11 mouse cellular contexts compared by ENCODE assay signal in genomic region chrX:164589874-164590273, GRCm38 (mm10).
DNase-seq lines count a peak whose midpoint lies in the region; ATAC-seq and TF ChIP-seq lines count a peak whose summit lies in the region.
"Had no signal": no experiment of that assay in that cellular context is flagged by ENCODE, and none has a peak within 500 bp of the region (broad histone marks: within the 10 kb centered on the region; RNA-seq: fewer than 3 reads in every experiment).

No protein-coding gene starts in this region.

- no peak overlapping the region for H3K27ac ChIP-seq in heart, embryonic 10.5 days
- H3K27ac ChIP-seq in midbrain, postnatal 0 days (ENCODE audit: low read depth, low read length): no peak overlapping the region
- H3K27ac ChIP-seq in midbrain, embryonic 15.5 days: no peak overlapping the region

- H3K9me3 ChIP-seq in heart, embryonic 10.5 days: no peaks in the 10 kb centered on the region
- H3K9me3 ChIP-seq in midbrain, postnatal 0 days (ENCODE audit: low read length): no peaks in the 10 kb centered on the region
- no peaks in the 10 kb centered on the region for H3K9me3 ChIP-seq in midbrain, embryonic 15.5 days

- H3K27me3 ChIP-seq in heart, embryonic 10.5 days (ENCODE audit: insufficient read depth, poor library complexity, severe bottlenecking): no peaks in the 10 kb centered on the region
- no peaks in the 10 kb centered on the region for H3K27me3 ChIP-seq in midbrain, postnatal 0 days (ENCODE audit: insufficient read depth, low read length)
- H3K27me3 ChIP-seq in midbrain, embryonic 15.5 days (replicated peaks): no peaks in the 10 kb centered on the region

- no peak for TF ChIP-seq CTCF in midbrain, postnatal 0 days (IDR thresholded peaks at IDR 0.05)

- H3K36me3 ChIP-seq in heart, embryonic 10.5 days: no peaks in the 10 kb centered on the region
- no peaks in the 10 kb centered on the region for H3K36me3 ChIP-seq in midbrain, postnatal 0 days (ENCODE audit: insufficient read depth, low read length)
- H3K36me3 ChIP-seq in midbrain, embryonic 15.5 days (replicated peaks): no peaks in the 10 kb centered on the region

- H3K4me1 ChIP-seq in heart, embryonic 10.5 days: no peaks in the 10 kb centered on the region
- no peaks in the 10 kb centered on the region for H3K4me1 ChIP-seq in midbrain, postnatal 0 days (ENCODE audit: insufficient read depth, low read length)
- H3K4me1 ChIP-seq in midbrain, embryonic 15.5 days: no peaks in the 10 kb centered on the region

- no peak overlapping the region for H3K4me2 ChIP-seq in midbrain, postnatal 0 days (ENCODE audit: low read depth, low read length, poor library complexity, severe bottlenecking)
- H3K4me2 ChIP-seq in midbrain, embryonic 15.5 days: no peak overlapping the region

- peak; percentile 35 to 38 for DNase-seq in heart, adult 18-20 months
- DNase-seq in heart, embryonic 10.5 days (ENCODE audit: low spot score): no peak
- DNase-seq in midbrain, postnatal 0 days (ENCODE audit: low spot score): peak; percentile 2
- DNase-seq in heart, postnatal 14 days: peak; percentile 1 to 39
- peak; percentile 1 for DNase-seq in lung, postnatal 25 days (ENCODE audit: low spot score)
- DNase-seq: cerebellum, adult 9-11 months; liver; retina, postnatal 1 day had no signal

- 72% methylated on average over 4 of the region's 4 CpGs for WGBS in heart, embryonic 10.5 days
- WGBS in midbrain, postnatal 0 days: 73% methylated on average over 4 of the region's 4 CpGs
- WGBS in midbrain, embryonic 15.5 days: 76% methylated on average over 4 of the region's 4 CpGs

- H3K9ac ChIP-seq in midbrain, postnatal 0 days (replicated peaks; ENCODE audit: low read length, poor library complexity, severe bottlenecking): no peak overlapping the region
- H3K9ac ChIP-seq in midbrain, embryonic 15.5 days: no peak overlapping the region

- intact Hi-C loops in heart, postnatal 14 days (cut with DNase I): no loop called here

- no peak overlapping the region for H3K4me3 ChIP-seq in heart, embryonic 10.5 days
- H3K4me3 ChIP-seq in midbrain, postnatal 0 days (ENCODE audit: low read depth, low read length): no peak overlapping the region
- H3K4me3 ChIP-seq in midbrain, embryonic 15.5 days: no peak overlapping the region
- H3K4me3 ChIP-seq: myocyte had no signal

- no peak for ATAC-seq in midbrain, postnatal 0 days (ENCODE audit: low FRiP score)
- ATAC-seq in midbrain, embryonic 15.5 days (replicated peaks): no peak
- ATAC-seq in granulocyte monocyte progenitor cell, adult 5-6 weeks (replicated peaks; ENCODE audit: poor library complexity, severe bottlenecking): no peak
